Mouse (Mus musculus) cortical plate, adult 2 months (tissue): ENCODE results near the gene Vmn2r15. TPM values are rescaled to one million over a fixed set of nuclear protein-coding genes. Genes with fewer than 3 reads are reported as not detected.

Experiments used
- H3K27ac ChIP-seq: fragments of 200-500 bp; 2 replicates; pipeline ENCODE4 v1.5.1; 2012; ENCODE audit warnings: low read length, control low read depth, inconsistent platforms; ENCODE audit not compliant: insufficient read depth
- H3K4me1 ChIP-seq: fragments of 200-500 bp; 2 replicates; pipeline ENCODE4 v1.6.1; 2011; ENCODE audit warnings: low read length; ENCODE audit not compliant: control insufficient read depth, insufficient read depth
- H3K4me3 ChIP-seq: fragments of 200-500 bp; 2 replicates; pipeline ENCODE4 v1.5.1; 2011; ENCODE audit warnings: mild to moderate bottlenecking, low read length, control low read depth; ENCODE audit not compliant: insufficient read depth
- CTCF ChIP-seq: fragments of 200-500 bp; IDR thresholded peaks from 2 replicates; pipeline ENCODE4 v1.5.1; 2011; ENCODE audit warnings: mild to moderate bottlenecking, control low read depth, low read length; ENCODE audit not compliant: insufficient read depth; ENCODE audit errors: extremely low read depth
- POLR2A ChIP-seq: fragments of 200-500 bp; IDR thresholded peaks from 2 replicates; pipeline ENCODE4 v1.6.1; 2011; ENCODE audit warnings: mild to moderate bottlenecking, low read length, control low read depth; ENCODE audit not compliant: insufficient read depth; ENCODE audit errors: extremely low read depth
- polyA plus RNA-seq: library from polyadenylated mRNA; depleted of rRNA; stranded (reverse); fragments of >200 nt; gene quantifications from 2 replicates; pipeline ENCODE4 v1.2.3, GENCODE M21; 2012; rRNA removed

Gene Vmn2r15
- polyA plus RNA-seq: not detected in 2 replicates

DNA sequence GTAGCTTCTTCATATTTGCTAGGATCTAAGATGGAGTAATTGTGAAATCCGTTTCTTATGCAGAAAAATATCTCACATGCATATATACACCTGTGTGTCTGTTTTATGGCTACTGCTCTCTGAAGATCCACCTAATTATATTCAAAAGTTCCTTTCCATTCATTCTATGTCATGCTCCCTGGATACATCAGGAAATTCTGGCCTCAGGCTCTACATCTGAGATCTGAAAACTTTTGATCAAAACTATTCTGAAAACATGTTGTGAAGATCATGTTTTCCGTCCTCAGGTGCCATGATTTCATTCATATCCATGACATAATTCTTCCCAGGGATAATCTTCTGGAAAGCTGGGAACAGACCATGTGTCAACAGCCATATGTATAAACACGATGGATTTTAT is at the start of gene Vmn2r15:
Gene Vmn2r15 (minus strand): TSS at position 101 of the 400 bp plus-strand sequence.
- no peaks in the 10 kb centered on the region for H3K4me1 ChIP-seq
- H3K4me3 ChIP-seq: no peak within 1 kb of the TSS
- no peak within 1 kb of the TSS for H3K27ac ChIP-seq
- TF ChIP-seq CTCF (no peak), POLR2A (no peak)

DNA sequence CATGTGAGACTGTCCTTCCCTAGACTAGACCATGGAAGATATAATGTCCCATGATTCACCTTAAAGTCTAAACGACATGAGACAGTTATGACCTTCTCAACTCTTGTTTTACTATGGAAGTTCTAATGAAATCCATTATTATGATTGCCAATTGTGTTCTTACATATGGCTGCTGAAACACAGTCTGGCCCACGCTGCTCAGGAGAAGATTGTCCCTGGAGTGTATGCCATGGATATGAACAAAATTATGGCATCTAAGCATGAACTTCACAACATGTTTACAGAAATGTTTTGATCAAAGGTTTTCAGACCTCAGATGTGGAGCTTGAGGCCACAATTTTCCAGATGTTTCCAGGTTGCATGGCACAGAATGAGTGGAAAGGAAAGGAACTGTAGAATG is 32.4 kb upstream of the Vmn2r15 start, which contains the start of gene Vmn2r16:
Gene Vmn2r16 (plus strand): TSS at position 301 of the 400 bp plus-strand sequence.
- H3K4me3 ChIP-seq: no peak within 1 kb of the TSS
- no peak for TF ChIP-seq POLR2A
- no peak for TF ChIP-seq CTCF

DNA sequence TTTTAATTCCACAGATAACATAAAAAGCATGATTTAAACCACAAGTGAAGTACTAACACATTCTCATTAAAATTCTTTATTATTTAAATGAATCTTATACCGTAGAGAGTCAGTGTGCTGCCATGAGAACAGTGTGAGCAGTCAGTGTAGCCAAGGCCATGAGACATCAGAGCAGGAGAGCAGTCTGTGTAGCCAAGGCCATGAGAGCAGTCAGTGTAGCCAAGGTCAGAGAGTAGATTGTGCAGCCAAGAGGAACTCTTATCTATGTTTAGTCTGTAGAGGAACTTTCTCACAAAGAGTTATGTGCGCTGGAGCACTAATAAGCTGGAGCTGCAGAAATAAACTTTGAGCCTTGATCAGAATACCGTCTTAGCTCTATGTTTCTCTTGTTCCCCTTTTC is 2.8 kb downstream of the Vmn2r15 start:
- TF ChIP-seq CTCF (no peak), POLR2A (no peak)
- no peak overlapping the region for H3K4me3 ChIP-seq

More for the DNA sequence above, 32.4 kb upstream of the Vmn2r15 start, which contains the start of gene Vmn2r16:
- H3K4me1 ChIP-seq: no peaks in the 10 kb centered on the region
- no peak within 1 kb of the TSS for H3K27ac ChIP-seq

More for the DNA sequence above, 2.8 kb downstream of the Vmn2r15 start:
- Histone ChIP-seq H3K27ac (no peak overlapping the region), H3K4me1 (no peaks in the 10 kb centered on the region)

Other genes with a start within 250 kb of the Vmn2r15 start
- not detected in 2 replicates for gene Vmn2r11, start 238.1 kb downstream of the Vmn2r15 start, polyA plus RNA-seq
- gene Vmn2r12, start 199.7 kb downstream of the Vmn2r15 start, polyA plus RNA-seq: not detected in 2 replicates
- not detected in 2 replicates for gene Vmn2r13, start 105.4 kb downstream of the Vmn2r15 start, polyA plus RNA-seq
- gene Vmn2r14, start 72.9 kb downstream of the Vmn2r15 start, polyA plus RNA-seq: not detected in 2 replicates
- gene Vmn2r16, start 32.5 kb upstream of the Vmn2r15 start, polyA plus RNA-seq: not detected in 2 replicates
- not detected in 2 replicates for gene Vmn2r17, start 122.0 kb upstream of the Vmn2r15 start, polyA plus RNA-seq